Mouse (Mus musculus): ENCODE data around the gene Zbtb20.

Gene Zbtb20

GRCm38 (mm10) chr16:43360838-43361480 lies 485.3 kb downstream of the Zbtb20 start:
- DNase-seq (ENCODE audit: low read depth, low spot score) = no peak

DNA sequence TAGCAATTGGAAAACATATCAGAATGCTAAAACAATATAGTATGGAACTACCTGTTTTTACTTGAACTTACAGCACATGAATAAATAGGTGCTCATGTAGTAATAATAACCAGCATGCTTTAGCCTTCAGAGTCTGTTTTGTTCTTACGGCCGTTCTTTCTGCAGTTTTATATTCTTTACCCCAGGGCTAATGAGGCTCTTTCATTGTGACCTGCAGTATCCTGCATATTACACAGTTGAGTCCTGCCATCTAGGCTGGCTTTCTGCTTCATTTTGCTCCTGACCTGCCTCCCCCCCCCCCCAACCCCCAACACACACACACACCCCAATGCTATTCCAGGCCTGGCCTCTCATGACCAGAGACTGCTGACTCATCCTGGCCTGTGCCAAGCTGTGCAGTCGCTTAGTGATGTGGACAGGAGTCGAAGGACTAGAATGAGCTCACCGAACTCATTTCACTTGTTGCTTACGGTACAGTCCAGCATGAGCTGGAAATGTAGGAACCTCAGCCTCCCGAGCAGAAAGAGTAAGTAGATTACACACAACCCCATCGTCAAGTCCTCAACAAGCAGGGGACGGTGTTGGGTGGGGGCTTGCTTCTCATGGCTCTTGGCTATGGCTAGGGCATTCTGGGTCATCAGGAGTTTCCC lies 487.1 kb downstream of the Zbtb20 start:
- DNase-seq (ENCODE audit: low read depth, low spot score) = no peak

DNA sequence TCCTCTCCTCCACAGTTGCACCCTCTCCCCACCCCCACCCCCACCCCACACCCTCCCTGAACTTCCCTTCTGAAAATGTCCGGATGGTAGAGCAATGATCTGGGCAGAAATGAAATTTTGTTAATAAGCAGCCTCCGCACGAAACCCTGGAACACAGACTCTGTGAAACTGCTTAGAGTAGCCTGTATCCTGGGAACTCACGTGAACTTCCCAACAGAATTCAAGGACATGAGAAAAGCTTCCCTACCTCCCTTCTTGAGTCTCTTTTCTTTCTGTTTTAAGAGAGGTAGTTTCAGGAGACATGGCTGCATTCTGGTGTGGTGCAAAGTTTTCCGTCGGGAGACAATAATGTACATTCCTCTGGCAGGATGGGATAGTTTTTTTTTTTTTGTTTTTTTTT lies 487.6 kb downstream of the Zbtb20 start:
- DNase-seq (ENCODE audit: low read depth, low spot score) = no peak

DNA sequence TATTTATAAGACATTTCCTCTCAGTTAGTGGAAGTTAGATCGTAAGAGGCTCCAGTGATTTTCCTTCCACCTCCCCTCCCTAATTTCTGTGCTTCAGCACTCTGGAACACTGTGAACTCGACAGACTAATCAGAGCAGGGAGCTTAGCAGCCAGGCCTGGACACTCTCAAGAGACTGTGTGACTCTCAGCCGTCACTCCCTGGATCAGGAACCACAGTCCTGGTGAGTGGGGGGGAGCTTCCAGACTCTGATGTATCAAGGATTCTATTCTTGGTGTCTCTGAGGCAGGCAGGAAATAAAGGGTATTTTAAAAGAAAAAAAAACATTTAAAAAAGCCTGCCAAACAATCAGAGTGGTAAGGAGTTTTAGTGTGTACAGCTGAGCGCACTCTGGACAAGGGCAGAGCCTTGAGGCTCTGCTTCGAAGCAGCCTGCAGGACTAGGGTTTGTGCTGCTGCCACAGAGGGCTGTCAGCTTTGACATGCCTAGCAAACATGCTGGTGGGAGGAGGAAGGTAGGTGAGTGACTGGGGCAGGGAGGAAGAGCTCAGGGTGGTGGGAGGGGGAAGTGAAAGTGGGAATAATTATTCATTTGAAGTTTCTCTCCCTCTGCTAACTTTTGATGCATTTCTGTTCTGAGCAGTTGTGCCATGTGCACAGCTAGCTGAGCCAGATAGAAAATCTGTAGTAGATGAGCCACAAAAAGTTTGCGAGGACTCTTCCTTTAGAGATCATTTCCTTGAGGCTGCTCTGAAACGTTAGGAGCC lies 488.3 kb downstream of the Zbtb20 start:
- DNase-seq (ENCODE audit: low read depth, low spot score) = no peak

DNA sequence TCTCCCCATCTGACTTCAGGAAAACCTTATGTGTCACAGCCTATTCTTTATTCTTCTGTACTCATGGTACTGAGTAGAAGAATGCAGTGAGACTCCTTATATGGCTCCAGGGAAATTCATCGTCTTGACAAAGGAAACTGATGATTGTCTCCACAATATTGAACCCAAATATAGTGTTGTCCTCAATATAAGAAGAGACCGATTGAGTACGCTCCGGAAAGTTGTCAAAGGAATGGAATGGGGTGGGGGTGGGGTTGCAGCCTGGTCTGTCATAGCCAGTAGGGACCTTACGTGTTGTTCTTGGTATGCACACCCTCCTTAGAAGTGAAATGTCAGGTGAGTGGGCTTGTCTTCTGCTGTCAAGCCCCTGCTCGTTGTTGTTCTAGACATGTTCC lies 488.8 kb downstream of the Zbtb20 start:
- no peak for DNase-seq (ENCODE audit: low read depth, low spot score)

GRCm38 (mm10) chr16:43365277-43365676 lies 489.6 kb downstream of the Zbtb20 start:
- DNase-seq (ENCODE audit: low read depth, low spot score) = no peak

DNA sequence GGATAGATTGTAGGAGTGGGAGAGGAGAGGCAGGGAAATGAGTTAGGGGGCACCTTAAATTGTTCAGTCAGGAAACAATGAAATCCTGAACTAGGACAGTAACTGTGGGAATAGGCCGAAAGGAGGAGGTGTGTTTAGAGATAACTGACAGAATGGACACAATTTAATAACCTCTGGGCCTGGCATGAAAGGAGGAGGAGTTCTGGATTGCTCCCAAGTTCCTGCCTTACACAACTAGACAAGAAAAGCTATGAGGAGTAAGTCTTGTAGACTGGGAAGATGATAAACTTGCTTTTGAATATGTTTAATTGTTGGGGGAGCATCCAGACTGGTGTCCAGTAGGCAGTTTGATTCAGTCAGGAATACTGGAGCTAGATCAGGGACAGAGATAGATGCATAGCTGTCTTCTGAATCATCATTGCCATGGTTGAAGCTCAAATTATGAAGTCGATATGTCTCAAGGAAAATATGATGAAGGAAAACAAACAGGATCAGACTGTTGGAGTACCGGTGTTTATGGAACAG lies 494.9 kb downstream of the Zbtb20 start:
- DNase-seq (ENCODE audit: low read depth, low spot score) = no peak

DNA sequence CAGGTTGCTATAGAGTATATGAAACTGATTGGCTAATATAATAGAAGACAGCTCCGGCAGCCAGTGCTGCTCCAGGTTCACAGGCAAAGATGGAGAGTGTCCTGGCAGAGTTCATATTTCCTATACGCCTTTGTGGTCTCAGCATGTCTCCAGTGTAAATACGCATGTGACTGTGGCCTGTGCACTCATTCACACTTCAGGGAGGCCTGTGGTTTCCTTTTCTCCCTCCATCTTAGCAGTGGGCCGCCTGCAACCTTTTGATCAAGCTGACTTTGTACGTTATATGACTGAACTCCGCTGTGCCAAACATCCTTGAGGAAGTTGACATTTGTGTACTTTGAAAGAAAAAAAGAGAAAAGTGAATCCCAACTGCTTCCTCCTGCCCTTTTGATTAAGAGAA lies 501.1 kb downstream of the Zbtb20 start:
- DNase-seq (ENCODE audit: low read depth, low spot score) = no peak

DNA sequence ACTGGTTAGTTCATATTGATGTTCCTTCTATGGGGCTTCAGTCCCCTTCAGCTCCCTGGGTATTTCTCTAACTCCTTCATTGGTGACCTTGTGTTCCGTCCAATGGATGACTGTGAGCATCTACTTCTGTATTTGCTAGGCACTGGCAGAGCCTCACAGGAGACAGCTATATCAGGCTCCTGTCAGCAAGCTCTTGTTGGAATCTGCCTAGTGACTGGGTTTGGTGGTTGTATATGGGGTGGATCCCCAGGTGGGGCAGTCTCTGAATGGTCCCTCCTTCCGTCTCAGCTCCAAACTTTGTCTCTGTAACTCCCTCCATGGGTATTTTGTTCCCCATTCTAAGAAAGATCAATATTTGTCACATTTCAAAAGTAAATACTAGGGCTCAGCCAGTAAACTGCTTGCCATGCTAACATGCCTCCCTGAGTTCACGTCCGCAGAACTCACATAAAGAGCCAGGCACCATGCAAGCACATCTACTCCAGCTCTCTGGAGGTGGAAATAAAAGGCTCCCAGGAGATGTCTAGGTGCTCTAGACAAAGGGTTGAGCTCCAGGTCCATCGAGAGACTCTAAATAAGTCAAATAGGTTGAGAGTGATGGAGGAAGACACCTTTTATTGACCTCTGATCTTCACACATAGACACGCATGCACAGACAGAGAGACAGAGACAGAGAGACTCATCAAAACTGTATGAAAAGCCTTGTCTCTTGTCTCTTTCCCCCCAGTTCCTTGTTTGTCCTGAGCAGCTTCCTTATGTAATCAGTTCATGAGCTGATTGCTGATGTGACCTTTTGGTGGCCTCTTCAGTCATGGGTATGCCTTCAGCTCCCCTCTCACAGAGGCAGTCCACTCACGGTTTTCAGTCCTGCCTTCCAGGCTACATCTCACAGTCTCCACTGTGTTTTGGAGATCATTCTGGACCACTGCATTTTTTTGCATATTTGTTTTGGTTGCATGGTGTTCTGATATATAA lies 504.0 kb downstream of the Zbtb20 start:
- no peak for DNase-seq (ENCODE audit: low read depth, low spot score)

GRCm38 (mm10) chr16:43381183-43381582 lies 505.5 kb downstream of the Zbtb20 start:
- DNase-seq (ENCODE audit: low read depth, low spot score) = no peak

GRCm38 (mm10) chr16:43383149-43383740 lies 507.6 kb downstream of the Zbtb20 start:
- DNase-seq (ENCODE audit: low read depth, low spot score) = no peak

- no peak for DNase-seq (ENCODE audit: low read depth, low spot score)
Observed at GRCm38 (mm10) chr16:43384953-43385619, 509.4 kb downstream of the Zbtb20 start.

- no peak for DNase-seq (ENCODE audit: low read depth, low spot score)
Observed at GRCm38 (mm10) chr16:43385620-43386210, 510.0 kb downstream of the Zbtb20 start.

GRCm38 (mm10) chr16:43386426-43386825 lies 510.7 kb downstream of the Zbtb20 start:
- no peak for DNase-seq (ENCODE audit: low read depth, low spot score)

GRCm38 (mm10) chr16:43388389-43388788 lies 512.7 kb downstream of the Zbtb20 start:
- DNase-seq (ENCODE audit: low read depth, low spot score) = no peak

DNA sequence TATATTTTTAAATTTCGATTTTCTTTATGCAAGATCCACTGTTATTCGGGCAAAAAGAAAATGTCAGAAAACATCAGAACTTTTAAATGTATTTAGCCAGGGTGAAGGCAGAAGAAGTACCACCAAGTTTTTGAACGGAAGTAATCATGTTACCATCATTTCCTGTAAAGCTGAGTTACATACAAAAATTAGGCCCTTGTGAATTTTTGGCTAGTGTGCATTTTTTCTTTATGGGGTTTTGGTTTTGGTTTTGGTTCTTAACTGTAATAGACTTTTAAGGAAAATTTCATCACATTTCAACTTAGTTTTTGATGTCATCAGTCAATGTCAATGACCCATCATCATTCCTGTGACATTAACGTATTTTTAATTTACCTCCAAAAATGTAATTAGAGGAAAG lies 514.7 kb downstream of the Zbtb20 start:
- no peak for DNase-seq (ENCODE audit: low read depth, low spot score)

DNA sequence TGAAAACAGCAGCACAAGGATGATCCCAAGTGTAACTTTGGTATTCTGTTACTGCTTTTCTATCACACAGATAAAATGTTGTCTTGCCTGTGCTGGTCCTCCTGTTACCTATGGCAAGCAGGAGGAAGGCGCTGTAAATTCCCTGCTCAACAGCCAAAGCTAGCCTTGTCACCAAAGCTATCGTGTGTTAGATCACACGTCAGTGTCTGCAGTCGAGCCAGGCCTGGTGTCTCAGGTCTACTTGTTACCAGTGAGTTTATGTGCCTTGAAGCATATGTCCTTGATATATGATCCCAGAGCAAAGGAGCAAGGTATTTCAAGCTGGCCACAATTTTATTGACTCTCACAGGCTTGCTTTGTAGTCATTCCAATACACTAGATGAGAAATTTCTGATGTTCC lies 517.7 kb downstream of the Zbtb20 start:
- DNase-seq (ENCODE audit: low read depth, low spot score) = no peak

GRCm38 (mm10) chr16:43394013-43394568 lies 518.4 kb downstream of the Zbtb20 start:
- no peak for DNase-seq (ENCODE audit: low read depth, low spot score)

GRCm38 (mm10) chr16:43394760-43395159 lies 519.1 kb downstream of the Zbtb20 start:
- no peak for DNase-seq (ENCODE audit: low read depth, low spot score)
